Mouse (Mus musculus): ENCODE measurements around the gene Pqbp1. TPM values are rescaled to one million over a fixed set of nuclear protein-coding genes. Genes with fewer than 3 reads are reported as not detected.
A peak's percentile ranks its signal among the peaks of the same experiment; 100 is the strongest.
"Not testable (repeated sequence)": the region's sequence is repeated elsewhere in the genome, so short reads cannot be mapped to it uniquely, and the experiment has no call there.

Pqbp1 gene
- polyA plus RNA-seq, 1 experiment from 2014 or later = 102 TPM

DNA sequence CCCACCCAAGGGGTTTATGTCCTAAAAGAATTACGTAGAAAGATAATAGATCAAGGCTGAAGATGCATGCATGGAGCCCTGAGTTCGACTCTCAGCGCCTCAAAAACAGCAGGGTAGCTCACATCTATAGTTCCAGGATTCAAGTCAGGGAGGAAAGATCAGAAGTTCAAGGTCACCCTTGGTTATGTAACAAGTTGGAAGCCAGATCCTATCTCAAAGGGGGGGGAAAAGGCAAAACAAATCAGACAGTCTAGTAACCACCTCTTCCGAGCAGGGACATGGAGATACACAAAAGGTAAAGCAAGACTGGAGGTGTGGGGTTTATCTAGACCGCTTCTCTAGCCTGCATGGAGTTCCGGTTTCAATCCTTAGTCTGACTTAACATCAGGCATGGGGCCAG is 27.2 kb upstream of the Pqbp1 start:
- Histone ChIP-seq H3K27ac (ENCODE audit: low read depth, low read length) (no peak overlapping the region), H3K27me3 (ENCODE audit: control insufficient read depth, insufficient read depth, low read length) (peaks cover 28% of the 10 kb centered on the region), H3K4me2 (replicated peaks; ENCODE audit: low read depth, low read length) (no peak overlapping the region), H3K9me3 (ENCODE audit: control insufficient read depth, low read length) (no peaks in the 10 kb centered on the region), H3K4me3 (ENCODE audit: low read length) (no peak overlapping the region), H3K36me3 (ENCODE audit: control insufficient read depth, insufficient read depth, low read length) (peaks cover 3% of the 10 kb centered on the region; the same call in 1 of the 2 replicates), H3K9ac (ENCODE audit: low read depth, low read length) (no peak overlapping the region), H3K4me1 (ENCODE audit: control insufficient read depth, insufficient read depth, low read length) (no peaks in the 10 kb centered on the region)
- whole genome bisulfite sequencing = 75% methylated on average over 6 of the region's 6 CpGs
- no peak for ATAC-seq (ENCODE audit: low FRiP score, low TSS enrichment)

GRCm38 (mm10) chrX:7922032-7922431 is 23.0 kb upstream of the Pqbp1 start:
- no peaks in the 10 kb centered on the region for H3K9me3 ChIP-seq (ENCODE audit: control insufficient read depth, low read length)
- H3K36me3 ChIP-seq (ENCODE audit: control insufficient read depth, insufficient read depth, low read length) = no peaks in the 10 kb centered on the region
- H3K4me3 ChIP-seq (ENCODE audit: low read length) = peak overlapping the region; percentile 21
- no peak overlapping the region for H3K27ac ChIP-seq (ENCODE audit: low read depth, low read length)
- H3K4me2 ChIP-seq (replicated peaks; ENCODE audit: low read depth, low read length) = peak overlapping the region; percentile 32
- peaks cover 43% of the 10 kb centered on the region for H3K27me3 ChIP-seq (ENCODE audit: control insufficient read depth, insufficient read depth, low read length)
- 30% methylated on average over 48 of the region's 48 CpGs for WGBS
- no peak overlapping the region; the same call in 1 of the 2 replicates for H3K9ac ChIP-seq (ENCODE audit: low read depth, low read length)
- 0 out of 2 replicates have a peak, but pooled peaks have one; percentile 33 for ATAC-seq (ENCODE audit: low FRiP score, low TSS enrichment)
- H3K4me1 ChIP-seq (ENCODE audit: control insufficient read depth, insufficient read depth, low read length) = no peaks in the 10 kb centered on the region

- Histone ChIP-seq H3K4me1 (ENCODE audit: control insufficient read depth, insufficient read depth, low read length) (no peaks in the 10 kb centered on the region), H3K4me2 (replicated peaks; ENCODE audit: low read depth, low read length) (peak within 1 kb of the TSS; percentile 29), H3K4me3 (ENCODE audit: low read length) (peak within 1 kb of the TSS; percentile 17), H3K9me3 (ENCODE audit: control insufficient read depth, low read length) (no peaks in the 10 kb centered on the region), H3K36me3 (ENCODE audit: control insufficient read depth, insufficient read depth, low read length) (no peaks in the 10 kb centered on the region), H3K9ac (ENCODE audit: low read depth, low read length) (no peak within 1 kb of the TSS), H3K27ac (ENCODE audit: low read depth, low read length) (no peak within 1 kb of the TSS), H3K27me3 (ENCODE audit: control insufficient read depth, insufficient read depth, low read length) (peaks cover 35% of the 10 kb centered on the region)
- WGBS = 20% methylated on average over 40 of the region's 40 CpGs
- peak; percentile 62 for ATAC-seq (ENCODE audit: low FRiP score, low TSS enrichment)
These were observed 20.7 kb upstream of the Pqbp1 start, which contains the start of gene Pcsk1n for GRCm38 (mm10) chrX:7919601-7920383. TSS of gene Pcsk1n (plus strand) at chrX:7919822.

GRCm38 (mm10) chrX:7917960-7918359 is 18.9 kb upstream of the Pqbp1 start:
- not testable (repeated sequence) for H3K4me3 ChIP-seq (ENCODE audit: low read length); ATAC-seq (ENCODE audit: low FRiP score, low TSS enrichment); H3K4me1 ChIP-seq (ENCODE audit: control insufficient read depth, insufficient read depth, low read length); H3K9ac ChIP-seq (ENCODE audit: low read depth, low read length); H3K36me3 ChIP-seq (ENCODE audit: control insufficient read depth, insufficient read depth, low read length); H3K4me2 ChIP-seq (replicated peaks; ENCODE audit: low read depth, low read length); H3K9me3 ChIP-seq (ENCODE audit: control insufficient read depth, low read length); H3K27ac ChIP-seq (ENCODE audit: low read depth, low read length)
- H3K27me3 ChIP-seq (ENCODE audit: control insufficient read depth, insufficient read depth, low read length) = peaks cover 33% of the 10 kb centered on the region
- WGBS = 71% methylated on average over 6 of the region's 6 CpGs

- H3K9me3 ChIP-seq (ENCODE audit: control insufficient read depth, low read length); H3K4me3 ChIP-seq (ENCODE audit: low read length); ATAC-seq (ENCODE audit: low FRiP score, low TSS enrichment); H3K4me1 ChIP-seq (ENCODE audit: control insufficient read depth, insufficient read depth, low read length); H3K9ac ChIP-seq (ENCODE audit: low read depth, low read length); H3K36me3 ChIP-seq (ENCODE audit: control insufficient read depth, insufficient read depth, low read length); H3K27ac ChIP-seq (ENCODE audit: low read depth, low read length); H3K4me2 ChIP-seq (replicated peaks; ENCODE audit: low read depth, low read length): not testable (repeated sequence)
- 30% methylated on average over 3 of the region's 3 CpGs for WGBS
- H3K27me3 ChIP-seq (ENCODE audit: control insufficient read depth, insufficient read depth, low read length) = peaks cover 13% of the 10 kb centered on the region
These were observed 16.6 kb upstream of the Pqbp1 start for GRCm38 (mm10) chrX:7915669-7916068.

DNA sequence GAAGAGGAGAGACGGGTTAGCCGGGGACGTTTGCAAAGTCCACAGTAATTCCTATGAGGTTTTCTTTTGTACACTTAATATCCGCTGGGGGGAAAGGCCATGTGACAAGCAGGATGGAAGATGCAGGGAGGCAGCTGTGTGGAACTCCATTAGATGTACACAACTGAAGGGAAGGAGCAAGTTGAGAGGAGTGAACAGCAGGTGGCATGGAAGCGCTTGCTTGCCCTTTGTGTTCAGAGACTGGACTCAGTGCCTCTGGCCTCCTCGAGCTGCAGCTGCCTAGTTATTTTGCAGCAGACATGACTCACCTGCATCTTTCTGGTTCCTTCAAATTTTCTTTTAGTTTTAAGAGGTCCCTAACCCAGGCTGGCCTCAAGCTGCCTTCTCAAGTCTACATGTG is 11.4 kb upstream of the Pqbp1 start:
- Histone ChIP-seq H3K27me3 (ENCODE audit: control insufficient read depth, insufficient read depth, low read length) (no peaks in the 10 kb centered on the region), H3K27ac (ENCODE audit: low read depth, low read length) (no peak overlapping the region), H3K9ac (ENCODE audit: low read depth, low read length) (no peak overlapping the region), H3K36me3 (ENCODE audit: control insufficient read depth, insufficient read depth, low read length) (peaks cover 5% of the 10 kb centered on the region; the same call in 1 of the 2 replicates), H3K4me1 (ENCODE audit: control insufficient read depth, insufficient read depth, low read length) (no peaks in the 10 kb centered on the region), H3K4me3 (ENCODE audit: low read length) (no peak overlapping the region), H3K4me2 (replicated peaks; ENCODE audit: low read depth, low read length) (no peak overlapping the region), H3K9me3 (ENCODE audit: control insufficient read depth, low read length) (no peaks in the 10 kb centered on the region)
- ATAC-seq (ENCODE audit: low FRiP score, low TSS enrichment) = no peak
- 65% methylated on average over 6 of the region's 6 CpGs for WGBS

- WGBS = 91% methylated on average over 4 of the region's 4 CpGs
These were observed 10.2 kb upstream of the Pqbp1 start, which contains the start of gene Gm10490 for GRCm38 (mm10) chrX:7909242-7909641. TSS of gene Gm10490 (plus strand) at chrX:7909542.

GRCm38 (mm10) chrX:7907735-7908134 is 8.7 kb upstream of the Pqbp1 start, which contains the start of gene Gm10491:
TSS of gene Gm10491 (minus strand) at chrX:7907835.
- no peak within 1 kb of the TSS for H3K9ac ChIP-seq (ENCODE audit: low read depth, low read length)
- WGBS = 85% methylated on average over 5 of the region's 5 CpGs
- H3K9me3 ChIP-seq (ENCODE audit: control insufficient read depth, low read length) = no peaks in the 10 kb centered on the region
- H3K27me3 ChIP-seq (ENCODE audit: control insufficient read depth, insufficient read depth, low read length) = no peaks in the 10 kb centered on the region
- no peak within 1 kb of the TSS for H3K4me3 ChIP-seq (ENCODE audit: low read length)
- no peak within 1 kb of the TSS for H3K4me2 ChIP-seq (replicated peaks; ENCODE audit: low read depth, low read length)
- no peak for ATAC-seq (ENCODE audit: low FRiP score, low TSS enrichment)
- no peaks in the 10 kb centered on the region for H3K4me1 ChIP-seq (ENCODE audit: control insufficient read depth, insufficient read depth, low read length)
- H3K27ac ChIP-seq (ENCODE audit: low read depth, low read length) = no peak within 1 kb of the TSS
- H3K36me3 ChIP-seq (ENCODE audit: control insufficient read depth, insufficient read depth, low read length) = peaks cover 5% of the 10 kb centered on the region; the same call in 1 of the 2 replicates

More at GRCm38 (mm10) chrX:7909242-7909641, 10.2 kb upstream of the Pqbp1 start, which contains the start of gene Gm10490:
- not testable (repeated sequence) for H3K4me1 ChIP-seq (ENCODE audit: control insufficient read depth, insufficient read depth, low read length); H3K4me3 ChIP-seq (ENCODE audit: low read length); H3K9me3 ChIP-seq (ENCODE audit: control insufficient read depth, low read length); H3K36me3 ChIP-seq (ENCODE audit: control insufficient read depth, insufficient read depth, low read length); H3K4me2 ChIP-seq (replicated peaks; ENCODE audit: low read depth, low read length); H3K27ac ChIP-seq (ENCODE audit: low read depth, low read length); ATAC-seq (ENCODE audit: low FRiP score, low TSS enrichment); H3K9ac ChIP-seq (ENCODE audit: low read depth, low read length); H3K27me3 ChIP-seq (ENCODE audit: control insufficient read depth, insufficient read depth, low read length)

GRCm38 (mm10) chrX:7904441-7904840 is 5.4 kb upstream of the Pqbp1 start:
- 90% methylated on average over 5 of the region's 5 CpGs for WGBS
- H3K9ac ChIP-seq (ENCODE audit: low read depth, low read length) = no peak overlapping the region
- no peak overlapping the region for H3K4me2 ChIP-seq (replicated peaks; ENCODE audit: low read depth, low read length)
- H3K27ac ChIP-seq (ENCODE audit: low read depth, low read length) = no peak overlapping the region
- H3K27me3 ChIP-seq (ENCODE audit: control insufficient read depth, insufficient read depth, low read length) = no peaks in the 10 kb centered on the region
- H3K4me3 ChIP-seq (ENCODE audit: low read length) = no peak overlapping the region
- H3K36me3 ChIP-seq (ENCODE audit: control insufficient read depth, insufficient read depth, low read length) = peaks cover 9% of the 10 kb centered on the region; the same call in 1 of the 2 replicates
- no peaks in the 10 kb centered on the region for H3K4me1 ChIP-seq (ENCODE audit: control insufficient read depth, insufficient read depth, low read length)
- no peak for ATAC-seq (ENCODE audit: low FRiP score, low TSS enrichment)
- no peaks in the 10 kb centered on the region for H3K9me3 ChIP-seq (ENCODE audit: control insufficient read depth, low read length)

Data from kidney, embryonic 14.5 days (tissue).